Mouse (Mus musculus) large intestine, adult 2 months (tissue): ENCODE data around the gene 2410004B18Rik. TPM values are rescaled to one million over a fixed set of nuclear protein-coding genes. Genes with fewer than 3 reads are reported as not detected.
"Not testable (repeated sequence)": the region's sequence is repeated elsewhere in the genome, so short reads cannot be mapped to it uniquely, and the experiment has no call there.

Experiments
- DNase-seq: peaks from one replicate; pipeline ENCODE4 v3.0.0-alpha.2; 2012; ENCODE audit warnings: low read depth, low spot score
- WGBS: fragments of 180-500 bp; shearing (Covaris S2); methylation state at CpG from one replicate; pipeline ENCODE4 v1.1.7; 2018; 5-methylcytosine and 5-hydroxymethylcytosine counted together
- polyA plus RNA-seq: library from polyadenylated mRNA; depleted of rRNA; stranded (reverse); fragments of >200 nt; gene quantifications from 2 replicates; pipeline ENCODE4 v1.2.3, GENCODE M21; 2012

The 2410004B18Rik gene
- polyA plus RNA-seq, 1 experiment, result 10.9 TPM

- 46% methylated on average over 9 of the region's 9 CpGs for WGBS
- no peak for DNase-seq
These were observed 24.6 kb downstream of the 2410004B18Rik start for GRCm38 (mm10) chr3:145962411-145962810.

DNA sequence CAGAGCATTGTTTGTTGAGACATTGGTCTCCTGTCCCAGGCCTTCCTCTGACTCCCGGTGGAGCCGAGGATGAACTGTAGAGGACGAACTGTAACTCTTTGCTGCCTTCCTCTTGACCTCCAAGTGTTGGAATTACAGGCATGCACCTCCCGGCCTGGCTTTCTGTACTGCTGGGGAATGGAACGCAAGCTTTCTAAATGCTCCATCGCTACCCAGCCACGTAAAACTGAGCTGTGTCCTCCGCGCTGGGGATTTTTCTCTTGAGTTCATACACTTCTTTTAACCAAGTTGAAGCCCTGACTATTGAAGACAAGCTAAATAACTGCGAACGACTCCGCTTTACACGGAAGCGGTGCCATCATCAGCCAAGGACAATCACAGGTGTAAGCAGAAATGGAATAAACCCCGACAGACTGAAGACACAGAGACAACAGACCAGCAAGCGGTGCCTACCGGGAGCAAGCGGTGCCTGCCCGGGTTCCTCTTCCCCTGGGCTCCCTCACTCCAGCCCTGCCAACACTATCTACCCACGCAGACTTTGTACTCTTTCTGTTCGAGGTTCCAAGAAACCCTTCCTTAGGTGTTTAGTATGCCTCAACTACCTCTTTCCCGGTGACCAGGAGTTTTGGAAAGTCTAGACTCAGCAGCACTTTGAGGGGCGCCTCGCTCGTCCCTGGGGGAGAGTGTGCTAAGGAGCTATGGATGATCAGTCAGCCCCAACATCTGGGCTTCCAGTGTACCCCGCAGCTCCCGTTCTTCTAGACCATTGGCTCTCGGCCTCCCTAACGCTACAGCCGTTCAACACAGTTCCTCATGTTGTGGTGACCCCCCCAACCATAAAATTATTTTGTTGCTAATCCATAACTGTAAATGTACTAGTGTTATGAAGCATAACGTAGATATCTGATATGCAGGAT is 25.5 kb downstream of the 2410004B18Rik start:
- WGBS, result 28% methylated on average over 31 of the region's 31 CpGs
- DNase-seq, result no peak

- WGBS, result 30% methylated on average over 10 of the region's 10 CpGs
These were observed 26.2 kb downstream of the 2410004B18Rik start for GRCm38 (mm10) chr3:145964018-145964387.

GRCm38 (mm10) chr3:145964473-145964872 is 26.7 kb downstream of the 2410004B18Rik start:
- WGBS, result 13% methylated on average over 10 of the region's 10 CpGs
- no peak for DNase-seq

More at GRCm38 (mm10) chr3:145964018-145964387, 26.2 kb downstream of the 2410004B18Rik start:
- no peak for DNase-seq

DNA sequence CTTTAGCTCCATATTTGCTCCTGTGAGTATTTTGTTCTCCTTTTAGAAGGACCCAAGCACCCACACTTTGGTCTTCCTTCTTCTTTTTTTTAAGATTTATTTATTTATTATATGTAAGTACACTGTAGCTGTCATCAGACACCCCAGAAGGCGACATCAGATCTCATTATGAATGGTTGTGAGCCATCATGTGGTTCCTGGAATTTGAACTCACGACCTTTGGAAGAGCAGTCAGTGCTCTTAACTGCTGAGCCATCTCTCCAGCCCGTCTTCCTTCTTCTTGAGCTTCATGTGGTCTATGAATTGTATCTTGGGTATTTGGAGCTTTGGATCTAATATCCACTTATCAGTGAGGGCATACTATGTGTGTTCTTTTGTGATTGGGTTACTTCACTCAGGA is 27.8 kb downstream of the 2410004B18Rik start:
- DNase-seq, result not testable (repeated sequence)

DNA sequence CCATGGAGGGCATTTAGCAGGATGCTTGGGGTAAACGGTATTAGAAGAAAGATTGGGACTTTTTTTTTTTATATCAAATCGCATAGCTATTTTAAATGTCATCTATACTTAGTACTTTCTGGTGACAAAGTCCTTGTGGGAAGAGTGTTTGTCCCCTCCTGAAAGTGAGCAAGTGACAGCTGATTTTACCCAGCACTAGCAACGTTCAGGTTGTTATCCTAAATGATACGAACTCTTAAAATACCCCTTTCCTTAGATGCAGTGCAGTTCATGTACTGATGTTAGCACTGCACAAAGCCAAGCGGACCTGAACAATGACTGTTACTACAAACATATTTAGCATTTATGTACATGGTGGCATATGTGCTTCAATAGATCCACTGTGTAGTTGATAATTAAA is 29.0 kb downstream of the 2410004B18Rik start:
- DNase-seq, result no peak
- 92% methylated on average over 5 of the region's 5 CpGs for WGBS

More for the DNA sequence above, 27.8 kb downstream of the 2410004B18Rik start:
- WGBS, result 68% methylated on average over 3 of the region's 3 CpGs

- 61% methylated on average over 14 of the region's 14 CpGs for WGBS
- DNase-seq, result no peak
These were observed 31.3 kb downstream of the 2410004B18Rik start for GRCm38 (mm10) chr3:145969031-145969501.

DNA sequence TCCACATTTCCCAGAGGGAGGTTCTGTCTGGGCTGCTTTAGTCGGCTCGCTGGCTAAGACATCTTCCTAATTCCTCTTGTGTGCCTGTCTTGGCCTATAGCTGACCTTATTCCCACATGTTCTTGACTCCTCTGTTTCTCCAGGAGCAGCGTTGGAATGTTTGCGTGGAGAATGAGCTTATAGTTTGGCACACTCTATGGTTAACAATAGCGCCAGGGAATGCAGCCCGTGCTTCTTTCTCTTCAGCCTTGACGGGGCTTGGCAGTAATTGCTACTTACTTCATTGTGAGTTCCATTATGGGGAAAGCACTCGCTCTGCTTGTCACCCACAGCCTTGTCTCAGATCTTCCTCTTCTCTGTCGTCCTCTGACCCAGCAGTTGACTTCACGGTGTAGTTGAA is 33.7 kb downstream of the 2410004B18Rik start:
- WGBS, result 66% methylated on average over 10 of the region's 10 CpGs
- DNase-seq, result no peak

DNA sequence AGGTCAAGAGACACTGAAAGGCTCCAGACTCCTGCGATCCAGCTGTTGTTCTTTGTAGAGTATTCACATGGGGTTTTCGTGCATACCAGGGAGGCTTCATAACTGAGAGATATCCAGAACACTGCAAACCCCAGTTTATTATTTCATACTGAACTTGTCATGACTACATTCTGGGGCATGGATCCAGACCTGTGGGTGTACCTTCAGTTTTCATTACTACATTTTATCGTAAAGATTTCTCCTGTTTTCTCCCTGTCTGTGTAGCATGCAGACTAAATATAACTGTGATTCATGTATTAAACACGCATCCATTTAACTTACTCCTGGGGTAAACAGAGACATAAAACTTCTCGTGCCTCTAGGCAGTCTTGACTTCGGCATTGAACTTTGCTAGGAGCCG is 37.2 kb downstream of the 2410004B18Rik start:
- 75% methylated on average over 7 of the region's 7 CpGs for WGBS
- DNase-seq, result no peak

DNA sequence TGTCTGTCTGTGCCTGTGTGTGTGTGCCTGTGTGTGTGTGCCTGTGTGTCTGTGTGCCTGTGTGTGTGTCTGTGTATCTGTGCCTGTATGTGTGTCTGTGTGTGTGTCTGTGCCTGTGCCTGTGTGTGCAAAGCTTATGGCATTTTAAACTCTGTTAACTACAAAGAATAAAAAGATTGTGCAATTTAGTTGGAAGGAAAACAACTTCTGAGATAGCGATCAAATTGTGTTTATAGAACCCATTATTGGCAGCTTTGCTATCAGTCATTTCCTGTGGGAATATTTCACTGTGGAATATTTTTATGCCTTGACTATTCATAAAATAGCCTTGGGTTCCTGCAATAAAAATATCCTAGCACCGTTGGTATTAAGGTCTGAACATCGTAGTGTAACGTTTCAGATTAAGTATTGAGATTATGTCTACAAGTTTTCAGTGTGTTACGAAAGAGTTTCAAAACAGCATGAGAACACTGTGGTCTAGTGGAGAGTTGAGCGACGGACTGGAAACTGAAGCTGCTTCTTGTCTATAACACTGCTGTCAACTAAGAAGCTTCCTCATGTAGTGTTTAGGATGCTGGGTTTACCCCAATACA is 47.6 kb downstream of the 2410004B18Rik start:
- no peak for DNase-seq
- WGBS, result 16% methylated on average over 7 of the region's 7 CpGs

DNA sequence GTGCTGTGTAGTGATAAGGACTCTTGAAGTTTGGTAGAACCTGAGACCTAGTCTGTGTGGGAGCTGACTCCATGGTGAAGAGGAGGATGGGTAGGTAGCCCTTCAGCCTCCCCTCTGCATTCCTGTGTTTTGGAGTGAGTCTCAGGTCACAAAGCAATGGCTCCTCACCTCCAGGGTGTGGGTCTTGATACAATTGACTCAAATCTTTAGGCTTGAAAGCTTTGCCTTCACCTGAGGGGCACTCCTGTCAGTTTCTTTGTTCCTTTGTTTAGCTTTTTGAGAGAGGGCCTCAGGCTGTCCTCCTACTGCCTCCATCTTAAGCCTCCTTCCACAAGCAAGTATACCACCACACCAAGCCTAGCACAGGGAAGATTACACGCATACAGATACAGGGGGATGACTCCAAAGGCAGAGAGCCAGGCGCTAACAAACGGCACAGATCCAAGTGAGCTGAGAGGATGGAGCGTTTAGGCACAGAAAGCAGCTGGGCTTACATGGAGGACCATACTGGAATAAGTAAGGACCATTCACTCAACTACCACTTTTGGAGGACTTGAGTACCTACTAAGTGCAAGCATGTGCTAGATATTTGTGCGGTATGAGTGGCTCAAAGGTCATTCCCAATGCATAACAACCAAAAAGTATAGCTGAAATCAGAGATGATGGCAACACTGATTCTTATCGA is 48.6 kb downstream of the 2410004B18Rik start:
- DNase-seq, result no peak
- 51% methylated on average over 6 of the region's 6 CpGs for WGBS

- under 1% methylated on average over 65 of the region's 65 CpGs for WGBS
- no peak for DNase-seq
These were observed 49.6 kb downstream of the 2410004B18Rik start, which contains the start of gene Syde2 for GRCm38 (mm10) chr3:145987268-145987969. Gene Syde2, plus strand, starts transcription at chr3:145987870.

DNA sequence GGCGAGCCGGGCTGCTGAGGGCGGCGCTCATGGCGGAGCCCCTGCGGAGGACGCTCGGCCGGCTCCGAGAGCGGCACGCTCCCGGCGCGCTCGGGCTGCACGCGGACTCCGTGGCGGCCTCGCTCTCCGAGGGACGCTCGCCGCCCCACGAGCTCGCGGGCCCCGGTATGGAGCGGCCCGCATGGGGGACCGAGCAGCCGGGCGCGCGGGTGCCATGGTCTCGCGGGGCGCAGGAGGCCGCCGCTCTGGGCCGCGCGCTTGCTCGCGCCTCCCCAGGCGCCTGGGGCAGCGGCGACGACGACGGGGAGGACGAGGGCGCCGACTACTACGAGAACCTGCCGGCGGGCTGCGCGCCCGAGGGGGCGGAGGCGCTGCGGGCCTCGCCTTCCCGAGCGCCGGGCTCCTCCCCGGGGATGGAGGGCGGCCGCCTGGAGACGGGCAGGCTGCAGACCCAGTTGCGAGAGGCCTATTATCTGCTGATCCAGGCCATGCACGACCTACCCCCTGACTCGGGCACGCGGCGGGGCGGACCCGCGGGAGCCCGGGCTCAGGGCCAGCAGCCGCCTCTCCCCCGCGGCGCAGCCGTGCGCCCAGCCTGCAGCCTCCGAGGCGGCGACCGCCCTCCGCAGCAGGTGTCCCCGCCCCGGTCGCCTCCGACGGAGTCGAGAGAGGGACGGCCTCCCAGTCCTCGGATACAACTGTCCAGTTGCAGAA is 50.3 kb downstream of the 2410004B18Rik start:
- WGBS, result under 1% methylated on average over 101 of the region's 101 CpGs

DNA sequence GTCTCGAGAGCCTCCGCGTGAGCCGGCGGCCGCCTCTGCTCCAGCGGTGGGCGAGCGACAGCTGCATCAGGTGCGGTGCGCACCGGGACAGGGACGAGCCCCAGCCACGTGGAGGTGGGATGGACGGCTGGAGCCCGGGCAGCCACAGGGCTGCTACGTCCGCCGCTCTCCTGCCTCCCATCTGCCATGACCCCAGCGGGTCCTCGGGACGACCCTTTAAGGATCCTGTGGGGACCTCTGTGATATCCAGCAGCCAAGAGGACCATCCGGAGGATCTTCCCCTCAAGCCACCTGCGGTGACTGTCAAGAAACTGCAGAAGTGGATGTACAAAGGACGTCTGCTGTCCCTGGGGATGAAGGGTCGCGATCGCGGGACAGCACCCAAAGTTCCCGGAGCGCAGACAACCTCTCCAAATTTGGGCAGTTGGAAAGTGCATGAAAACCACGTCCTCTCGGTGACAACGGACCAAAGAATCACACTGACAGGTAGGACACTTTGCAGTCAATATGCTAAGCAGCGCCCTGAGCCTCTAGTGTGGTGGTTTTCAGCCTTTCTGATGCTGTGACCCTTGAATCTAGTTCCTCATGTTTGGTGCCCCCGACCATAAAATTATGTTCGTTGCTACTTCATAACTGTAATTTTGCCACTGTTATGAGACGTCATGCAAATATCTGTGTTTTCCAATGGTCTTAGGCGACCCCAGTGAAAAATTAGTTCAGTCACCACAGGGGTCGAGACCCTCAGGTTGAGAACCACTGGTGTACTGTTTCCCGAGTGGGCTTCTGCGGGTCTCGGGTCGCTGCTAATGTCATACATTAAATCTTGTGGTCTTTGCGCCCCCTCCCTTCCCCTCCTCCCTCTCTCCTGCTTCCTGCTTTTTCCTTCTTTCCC is 51.1 kb downstream of the 2410004B18Rik start:
- under 1% methylated on average over 45 of the region's 45 CpGs for WGBS
- DNase-seq, result no peak

More for the DNA sequence above, 50.3 kb downstream of the 2410004B18Rik start:
- no peak for DNase-seq

GRCm38 (mm10) chr3:145989576-145990081 is 51.8 kb downstream of the 2410004B18Rik start:
- no peak for DNase-seq
- WGBS, result 11% methylated on average over 11 of the region's 11 CpGs

DNA sequence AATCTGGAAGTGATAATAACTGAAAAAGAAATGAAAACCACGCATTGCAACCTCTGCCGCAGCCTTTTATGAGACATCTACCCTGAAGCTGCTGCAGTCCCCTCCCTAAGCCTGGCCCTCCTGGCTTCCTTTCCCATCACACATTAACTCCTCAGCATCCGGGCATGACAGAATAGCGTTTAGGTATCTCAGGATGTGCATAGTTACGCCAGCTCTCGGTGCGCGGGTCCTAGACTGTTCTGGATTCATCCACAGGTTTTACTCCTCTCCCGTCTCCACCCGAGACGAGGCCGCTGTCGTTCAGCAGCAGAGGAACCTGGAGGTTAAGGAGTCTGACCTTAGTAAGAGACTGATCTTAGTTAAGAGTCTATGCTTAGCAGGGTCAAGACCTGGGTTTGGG is 53.3 kb downstream of the 2410004B18Rik start:
- 36% methylated on average over 13 of the region's 13 CpGs for WGBS
- no peak for DNase-seq

DNA sequence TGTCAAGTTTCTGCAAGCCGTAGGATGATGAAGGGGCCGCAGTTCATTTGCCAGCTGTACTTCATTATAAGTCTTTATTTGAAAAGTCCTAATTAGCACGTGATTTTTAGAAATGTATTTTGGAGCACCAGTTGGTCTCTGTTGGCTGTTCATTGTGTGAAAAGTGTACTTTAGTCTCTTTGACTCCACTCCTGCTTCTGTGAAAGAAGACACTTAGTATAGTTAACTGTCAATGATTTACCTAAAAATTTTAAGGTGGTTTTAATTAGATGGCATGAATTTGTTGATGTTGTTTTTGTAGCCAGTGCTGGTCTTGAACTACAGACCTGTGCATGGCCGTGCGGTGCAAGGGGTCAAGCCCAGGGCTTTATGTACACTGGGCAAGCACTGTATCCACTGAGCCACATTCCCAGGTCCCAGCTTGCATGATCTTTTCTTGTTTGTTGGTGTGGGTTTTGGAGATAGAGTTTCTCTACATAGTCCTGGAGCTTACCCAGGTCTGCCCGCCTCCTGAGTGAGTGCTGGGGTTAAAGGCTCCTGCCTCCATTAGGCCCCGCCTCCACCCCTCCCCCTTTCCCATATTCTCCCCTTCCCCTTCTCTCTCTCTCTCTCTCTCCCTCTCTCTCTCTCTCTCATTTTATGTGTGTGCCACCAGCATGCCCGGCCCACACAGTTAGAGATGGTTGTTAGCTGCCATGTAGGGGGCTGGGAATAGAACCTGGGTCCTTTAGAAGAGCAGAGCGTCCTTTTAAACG is 54.3 kb downstream of the 2410004B18Rik start:
- no peak for DNase-seq
- WGBS, result 65% methylated on average over 10 of the region's 10 CpGs
